Mouse (Mus musculus) NIH3T3 (cell line): ENCODE results near the gene Dlg5.
A peak's percentile ranks its signal among the peaks of the same experiment; 100 is the strongest.

Source experiments
- DNase-seq: peaks from one replicate; pipeline ENCODE4 v3.0.0-alpha.2; 2012; ENCODE audit warnings: low read depth

Dlg5 gene

GRCm38 (mm10) chr14:24245177-24246081 lies at the start of gene Dlg5:
Gene Dlg5 (minus strand): TSS chr14:24245920.
- DNase-seq, result peak; percentile 71

- no peak for DNase-seq
These were observed 47.9 kb upstream of the Dlg5 start for GRCm38 (mm10) chr14:24293631-24294030.

- no peak for DNase-seq
These were observed 47.2 kb upstream of the Dlg5 start, which contains the start of gene E330034G19Rik for GRCm38 (mm10) chr14:24292914-24293313. Gene E330034G19Rik (plus strand): TSS chr14:24293214.

- DNase-seq, result no peak
These were observed 45.0 kb upstream of the Dlg5 start for GRCm38 (mm10) chr14:24290726-24291125.

GRCm38 (mm10) chr14:24286136-24286535 lies 40.4 kb upstream of the Dlg5 start:
- DNase-seq, result no peak

GRCm38 (mm10) chr14:24282276-24282675 lies 36.6 kb upstream of the Dlg5 start:
- DNase-seq, result no peak

GRCm38 (mm10) chr14:24281278-24281677 lies 35.6 kb upstream of the Dlg5 start:
- DNase-seq, result peak; percentile 34

GRCm38 (mm10) chr14:24275534-24275933 lies 29.8 kb upstream of the Dlg5 start:
- DNase-seq, result peak; percentile 22

GRCm38 (mm10) chr14:24273575-24273974 lies 27.9 kb upstream of the Dlg5 start:
- peak; percentile 74 for DNase-seq

- peak; percentile 29 for DNase-seq
These were observed 23.9 kb upstream of the Dlg5 start for GRCm38 (mm10) chr14:24269571-24269970.

- DNase-seq, result no peak
These were observed 17.2 kb upstream of the Dlg5 start for GRCm38 (mm10) chr14:24262915-24263314.

GRCm38 (mm10) chr14:24262382-24262781 lies 16.7 kb upstream of the Dlg5 start:
- DNase-seq, result no peak

- no peak for DNase-seq
These were observed 14.7 kb upstream of the Dlg5 start for GRCm38 (mm10) chr14:24260391-24260790.

GRCm38 (mm10) chr14:24255956-24256355 lies 10.2 kb upstream of the Dlg5 start:
- no peak for DNase-seq

GRCm38 (mm10) chr14:24253611-24254202 lies 8.0 kb upstream of the Dlg5 start:
- DNase-seq, result peak; percentile 70

- DNase-seq, result no peak
These were observed 5.6 kb upstream of the Dlg5 start for GRCm38 (mm10) chr14:24251326-24251725.

- no peak for DNase-seq
These were observed 4.2 kb upstream of the Dlg5 start for GRCm38 (mm10) chr14:24249926-24250325.

- peak; percentile 59 for DNase-seq
These were observed 1.2 kb downstream of the Dlg5 start for GRCm38 (mm10) chr14:24244330-24245176.

- DNase-seq, result no peak
These were observed 3.7 kb downstream of the Dlg5 start for GRCm38 (mm10) chr14:24242016-24242415.

GRCm38 (mm10) chr14:24240831-24241230 lies 4.9 kb downstream of the Dlg5 start:
- no peak for DNase-seq

- peak; percentile 15 for DNase-seq
These were observed 6.1 kb downstream of the Dlg5 start for GRCm38 (mm10) chr14:24239651-24240050.

GRCm38 (mm10) chr14:24235954-24236353 lies 9.8 kb downstream of the Dlg5 start:
- DNase-seq, result no peak
